Mouse (Mus musculus): ENCODE results near the gene Mical3.

Mical3 gene

GRCm38 (mm10) chr6:121013750-121014149, 117.0 kb downstream of the Mical3 start:
- DNase-seq (ENCODE audit: low spot score in 2 of 2), result peak; percentile 34 to 71

- DNase-seq (ENCODE audit: low spot score in 2 of 2), result no peak
These were observed 119.1 kb downstream of the Mical3 start for GRCm38 (mm10) chr6:121011709-121012108.

GRCm38 (mm10) chr6:121009651-121010050, 121.1 kb downstream of the Mical3 start:
- DNase-seq (ENCODE audit: low spot score in 2 of 2), result no peak

- no peak for DNase-seq (ENCODE audit: low spot score in 2 of 2)
These were observed 125.8 kb downstream of the Mical3 start for GRCm38 (mm10) chr6:121004959-121005358.

GRCm38 (mm10) chr6:121002952-121003351, 127.8 kb downstream of the Mical3 start:
- no peak for DNase-seq (ENCODE audit: low spot score in 2 of 2)

GRCm38 (mm10) chr6:120999860-121000526, 130.8 kb downstream of the Mical3 start:
- DNase-seq (ENCODE audit: low spot score in 2 of 2), result no peak

- no peak for DNase-seq (ENCODE audit: low spot score in 2 of 2)
These were observed 131.7 kb downstream of the Mical3 start for GRCm38 (mm10) chr6:120999087-120999486.

- DNase-seq (ENCODE audit: low spot score in 2 of 2), result no peak
These were observed 134.2 kb downstream of the Mical3 start for GRCm38 (mm10) chr6:120996607-120997006.

GRCm38 (mm10) chr6:120995541-120995940, 135.3 kb downstream of the Mical3 start:
- no peak for DNase-seq (ENCODE audit: low spot score in 2 of 2)

GRCm38 (mm10) chr6:120991857-120992256, 138.9 kb downstream of the Mical3 start:
- peak; percentile 61 to 76 for DNase-seq (ENCODE audit: low spot score in 2 of 2)

- DNase-seq (ENCODE audit: low spot score in 2 of 2), result no peak
These were observed 143.2 kb downstream of the Mical3 start for GRCm38 (mm10) chr6:120987571-120988084.

GRCm38 (mm10) chr6:120987164-120987563, 143.6 kb downstream of the Mical3 start:
- no peak for DNase-seq (ENCODE audit: low spot score in 2 of 2)

GRCm38 (mm10) chr6:120986172-120986571, 144.6 kb downstream of the Mical3 start:
- DNase-seq (ENCODE audit: low spot score in 2 of 2), result no peak

- DNase-seq (ENCODE audit: low spot score in 2 of 2), result no peak
These were observed 148.5 kb downstream of the Mical3 start for GRCm38 (mm10) chr6:120982314-120982713.

- peak in 1 of 2 experiments; percentile 66 for DNase-seq (ENCODE audit: low spot score in 2 of 2)
These were observed 149.3 kb downstream of the Mical3 start for GRCm38 (mm10) chr6:120981537-120981936.

GRCm38 (mm10) chr6:120978019-120978621, 152.7 kb downstream of the Mical3 start:
- DNase-seq (ENCODE audit: low spot score in 2 of 2), result peak in 1 of 2 experiments; percentile 62

GRCm38 (mm10) chr6:120976991-120977390, 153.8 kb downstream of the Mical3 start:
- no peak for DNase-seq (ENCODE audit: low spot score in 2 of 2)

- no peak for DNase-seq (ENCODE audit: low spot score in 2 of 2)
These were observed 154.7 kb downstream of the Mical3 start for GRCm38 (mm10) chr6:120976097-120976496.

GRCm38 (mm10) chr6:120971797-120972590, 158.8 kb downstream of the Mical3 start:
- DNase-seq (ENCODE audit: low spot score in 2 of 2), result peak; percentile 79 to 91

- no peak for DNase-seq (ENCODE audit: low spot score in 2 of 2)
These were observed 159.6 kb downstream of the Mical3 start for GRCm38 (mm10) chr6:120970939-120971796.

- DNase-seq (ENCODE audit: low spot score in 2 of 2), result no peak
These were observed 165.0 kb downstream of the Mical3 start for GRCm38 (mm10) chr6:120965814-120966213.

Data from spleen, postnatal 4 days (tissue).